Comparison of ENCODE assay signal across 34 mouse cellular contexts in genomic region chr3:85950914-85951313, GRCm38 (mm10). TPM values are rescaled to one million over a fixed set of nuclear protein-coding genes. Genes with fewer than 3 reads are reported as not detected.
"Had no signal": no experiment of that assay in that cellular context is flagged by ENCODE, and none has a peak within 500 bp of the region (broad histone marks: within the 10 kb centered on the region; RNA-seq: fewer than 3 reads in every experiment).

No protein-coding gene starts in this region.

- DNase-seq: forebrain, postnatal 0 days; gastrocnemius, postnatal 14 days; gastrocnemius, postnatal 36 days; heart, adult 18-20 months; heart, postnatal 10 days; kidney, adult 18-20 months; kidney, adult 8-10 months; kidney, postnatal 10 days; kidney, postnatal 25 days; kidney, postnatal 4 days had no signal

- H3K36me3 ChIP-seq: forebrain, embryonic 15.5 days; heart, embryonic 10.5 days; heart, embryonic 12.5 days; hindbrain, embryonic 13.5 days; hindbrain, embryonic 15.5 days; limb, embryonic 10.5 days; limb, embryonic 12.5 days had no signal

- ATAC-seq: forebrain, embryonic 15.5 days; forebrain, postnatal 0 days; hindbrain, postnatal 0 days; intestine, postnatal 0 days had no signal

- H3K27me3 ChIP-seq: forebrain, embryonic 15.5 days; heart, embryonic 12.5 days; hindbrain, embryonic 13.5 days; hindbrain, embryonic 15.5 days; limb, embryonic 12.5 days had no signal

- H3K4me1 ChIP-seq: forebrain, embryonic 15.5 days; heart, embryonic 10.5 days; heart, embryonic 12.5 days; hindbrain, embryonic 13.5 days; hindbrain, embryonic 15.5 days; limb, embryonic 10.5 days; limb, embryonic 12.5 days had no signal

- H3K4me3 ChIP-seq: forebrain, embryonic 15.5 days; heart, embryonic 10.5 days; heart, embryonic 12.5 days; hindbrain, embryonic 13.5 days; hindbrain, embryonic 15.5 days; left cerebral cortex, adult 2 months; limb, embryonic 10.5 days; limb, embryonic 12.5 days had no signal

- H3K9me3 ChIP-seq: forebrain, embryonic 15.5 days; heart, embryonic 10.5 days; limb, embryonic 10.5 days; limb, embryonic 12.5 days had no signal

- H3K4me2 ChIP-seq: forebrain, embryonic 15.5 days; heart, embryonic 12.5 days; hindbrain, embryonic 13.5 days; hindbrain, embryonic 15.5 days; limb, embryonic 12.5 days had no signal

- H3K27ac ChIP-seq: forebrain, embryonic 15.5 days; heart, embryonic 10.5 days; hindbrain, embryonic 13.5 days; hindbrain, embryonic 15.5 days; hindbrain, postnatal 0 days; left cerebral cortex, adult 2 months; limb, embryonic 10.5 days; limb, embryonic 12.5 days had no signal

- H3K9ac ChIP-seq: forebrain, embryonic 15.5 days; forebrain, postnatal 0 days; heart, embryonic 12.5 days; hindbrain, embryonic 13.5 days; hindbrain, embryonic 15.5 days; limb, embryonic 12.5 days had no signal

RNA-seq across cellular contexts. Expression of gene Prss48, which starts 51.4 kb away (rescaled TPM):
- total RNA-seq: forebrain, postnatal 0 days; gastrocnemius, adult 18-20 months; gastrocnemius, adult 8-10 months; gastrocnemius, postnatal 14 days; gastrocnemius, postnatal 36 days; heart, adult 18-20 months; heart, adult 8-10 months; heart, postnatal 10 days; heart, postnatal 25 days; hematopoietic stem cell, adult 5-6 weeks; hindbrain, postnatal 0 days; layer of hippocampus, adult 8-10 months; layer of hippocampus, postnatal 10 days; layer of hippocampus, postnatal 25 days; left cerebral cortex, adult 2 months; left cerebral cortex, postnatal 14 days; left cerebral cortex, postnatal 36 days had no signal
- polyA plus RNA-seq: forebrain, embryonic 15.5 days; forebrain, postnatal 0 days; heart, embryonic 10.5 days; heart, embryonic 12.5 days; heart, embryonic 14.5 days; heart, embryonic 16.5 days; hindbrain, embryonic 13.5 days; hindbrain, embryonic 15.5 days; hindbrain, postnatal 0 days; kidney, embryonic 14.5 days; limb, embryonic 10.5 days; limb, embryonic 12.5 days; limb, embryonic 14.5 days had no signal
